ENCODE assay signal across 8 mouse cellular contexts in genomic region chr14:62850980-62851379, GRCm38 (mm10). TPM values are rescaled to one million over a fixed set of nuclear protein-coding genes. Genes with fewer than 3 reads are reported as not detected.
A peak's percentile ranks its signal among the peaks of the same experiment; 100 is the strongest.
DNase-seq lines count a peak whose midpoint lies in the region; ATAC-seq and TF ChIP-seq lines count a peak whose summit lies in the region.

No protein-coding gene starts in this region.

- ATAC-seq in CD4-positive, CD25-positive, alpha-beta regulatory T cell, adult 4 months: peak; percentile 53
- ATAC-seq in kidney, postnatal 0 days (replicated peaks; ENCODE audit: low FRiP score, low read depth): peak; percentile 87

- no peak overlapping the region for H3K4me3 ChIP-seq in kidney, postnatal 0 days (replicated peaks; ENCODE audit: low read depth, low read length)

- H3K9ac ChIP-seq in kidney, postnatal 0 days (ENCODE audit: low read depth, low read length): no peak overlapping the region

- no peak for TF ChIP-seq CTCF in kidney, postnatal 0 days (IDR thresholded peaks at IDR 0.05; ENCODE audit: low read depth)

- H3K27me3 ChIP-seq in kidney, postnatal 0 days (ENCODE audit: insufficient read depth, low read length): no peaks in the 10 kb centered on the region

- H3K36me3 ChIP-seq in kidney, postnatal 0 days (ENCODE audit: insufficient read depth, low read length): no peaks in the 10 kb centered on the region

- intact Hi-C loops in gastrocnemius, postnatal 36 days (cut with DNase I): no loop called here

- no peaks in the 10 kb centered on the region for H3K4me1 ChIP-seq in kidney, postnatal 0 days (replicated peaks; ENCODE audit: insufficient read depth, low read length)

- H3K27ac ChIP-seq in kidney, postnatal 0 days: peak overlapping the region; percentile 11; the same call in 1 of the 2 replicates

- no peak overlapping the region for H3K4me2 ChIP-seq in kidney, postnatal 0 days (ENCODE audit: low read length)

- DNase-seq in gastrocnemius, adult 18-20 months (ENCODE audit: low spot score): peak; percentile 32
- DNase-seq in gastrocnemius, postnatal 36 days: no peak
- DNase-seq in fat pad, adult 2 months (ENCODE audit: extremely low read depth, low read depth, low spot score): peak; percentile 74
- peak; percentile 78 for DNase-seq in kidney, postnatal 0 days (ENCODE audit: low spot score)
- peak; percentile 43 to 47 for DNase-seq in right cerebral cortex, postnatal 36 days (ENCODE audit: low spot score in 2 of 2)
- no peak for DNase-seq in lung, postnatal 25 days (ENCODE audit: low spot score)
- DNase-seq in ovary, postnatal 10 days (ENCODE audit: low spot score): no peak

- H3K9me3 ChIP-seq in kidney, postnatal 0 days (replicated peaks; ENCODE audit: low read length): no peaks in the 10 kb centered on the region

- WGBS in kidney, postnatal 0 days: 30% methylated on average over 6 of the region's 6 CpGs

RNA-seq across cellular contexts. Expression of gene Wdfy2, which starts 13.5 kb away (rescaled TPM):
- total RNA-seq in gastrocnemius, adult 18-20 months (2021): 1 to 10 TPM; 6.5 to 6.9 TPM
- 1 to 10 TPM; 5.9 TPM for total RNA-seq in gastrocnemius, postnatal 36 days (2021)
- 1 to 10 TPM; 4.5 to 6.2 TPM for polyA plus RNA-seq in CD4-positive, CD25-positive, alpha-beta regulatory T cell, adult 4 months (2017; shearing (Covaris generic))
- polyA plus RNA-seq in kidney, postnatal 0 days (2015; fragmentation: Nextera tagmentation; extraction: Ambion mirVana): 3.9 and 4.6 TPM in 2 replicates

Comparison
In these comparisons a context has a peak if more than half of its experiments do, and no peak if none do; other contexts are left out.
1. DNase-seq: peak in gastrocnemius, adult 18-20 months (single experiment), fat pad, adult 2 months (single experiment), kidney, postnatal 0 days (single experiment) and right cerebral cortex, postnatal 36 days (2 of 2); none in gastrocnemius, postnatal 36 days (0 of 2), lung, postnatal 25 days (single experiment) and ovary, postnatal 10 days (single experiment).